Mouse (Mus musculus): ENCODE results near the gene Dhx35. TPM values are rescaled to one million over a fixed set of nuclear protein-coding genes. Genes with fewer than 3 reads are reported as not detected.

Gene Dhx35
- polyA plus RNA-seq, 1 experiment from 2014 or later = 17.7 TPM

DNA sequence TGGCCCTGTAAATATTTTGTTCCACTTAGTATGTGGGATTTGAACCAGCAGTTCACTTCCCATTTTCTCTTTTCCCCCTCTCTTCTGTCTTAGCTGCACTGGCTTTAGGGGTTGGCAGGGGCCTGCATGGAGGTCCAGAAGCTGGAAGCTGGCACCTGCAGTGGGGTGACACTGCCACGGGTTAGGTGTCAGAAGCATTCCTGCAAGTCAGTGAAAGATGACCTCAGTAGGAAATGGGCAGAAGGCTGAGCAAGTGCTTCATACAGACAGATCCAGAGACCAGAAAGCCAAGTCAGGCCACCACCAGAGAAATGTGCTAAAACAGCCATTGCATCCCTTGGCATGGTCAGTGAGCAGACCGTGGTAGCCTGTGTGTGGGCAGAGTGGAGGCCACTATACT lies 66.5 kb downstream of the Dhx35 start:
- 89% methylated on average over 2 of the region's 2 CpGs for WGBS

GRCm38 (mm10) chr2:158863341-158864125 lies 68.9 kb downstream of the Dhx35 start:
- Histone ChIP-seq H3K9me3 (replicated peaks) (no peaks in the 10 kb centered on the region), H3K4me3 (no peak overlapping the region), H3K36me3 (no peaks in the 10 kb centered on the region), H3K27me3 (ENCODE audit: low read depth, poor library complexity, severe bottlenecking) (no peaks in the 10 kb centered on the region), H3K4me1 (no peaks in the 10 kb centered on the region), H3K27ac (replicated peaks) (no peak overlapping the region)
- WGBS = 57% methylated on average over 11 of the region's 11 CpGs
- peak; percentile 61 for DNase-seq (ENCODE audit: low spot score)

More for the DNA sequence above, 66.5 kb downstream of the Dhx35 start:
- no peak overlapping the region for H3K27ac ChIP-seq (replicated peaks)
- H3K4me1 ChIP-seq = no peaks in the 10 kb centered on the region; the same call in 1 of the 2 replicates
- H3K27me3 ChIP-seq (ENCODE audit: low read depth, poor library complexity, severe bottlenecking) = no peaks in the 10 kb centered on the region
- no peak overlapping the region for H3K4me3 ChIP-seq
- no peak for DNase-seq (ENCODE audit: low spot score)
- H3K36me3 ChIP-seq = peaks cover 24% of the 10 kb centered on the region
- no peaks in the 10 kb centered on the region for H3K9me3 ChIP-seq (replicated peaks)

- H3K4me1 ChIP-seq = peaks cover under 1% of the 10 kb centered on the region; the same call in 1 of the 2 replicates
- WGBS = 81% methylated on average over 4 of the region's 4 CpGs
Measured at GRCm38 (mm10) chr2:158864126-158864458, 69.5 kb downstream of the Dhx35 start.

DNA sequence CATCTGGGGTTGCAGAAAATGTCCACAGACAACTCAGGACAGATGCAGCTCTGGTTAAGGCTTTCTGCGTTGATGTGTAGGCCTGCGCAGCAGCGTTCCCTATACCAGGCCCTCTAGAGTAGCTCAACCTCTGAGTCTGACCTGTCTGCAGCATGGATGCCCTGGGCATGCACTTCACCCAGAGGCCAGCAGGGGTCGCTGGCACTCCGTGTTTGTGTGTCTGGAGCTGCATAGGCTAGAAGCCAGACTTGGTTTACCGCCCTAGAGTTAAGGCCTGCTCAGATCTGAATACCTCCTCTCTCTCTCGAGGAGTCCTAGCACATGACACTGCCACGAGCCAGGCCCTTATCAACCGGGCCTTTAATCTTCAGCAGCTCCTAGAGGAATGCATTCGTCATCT lies 70.8 kb downstream of the Dhx35 start:
- Histone ChIP-seq H3K27me3 (ENCODE audit: low read depth, poor library complexity, severe bottlenecking) (no peaks in the 10 kb centered on the region), H3K9me3 (replicated peaks) (no peaks in the 10 kb centered on the region), H3K4me1 (peaks cover 12% of the 10 kb centered on the region), H3K36me3 (no peaks in the 10 kb centered on the region), H3K4me3 (no peak overlapping the region), H3K27ac (replicated peaks) (no peak overlapping the region)
- WGBS = 28% methylated on average over 10 of the region's 10 CpGs
- DNase-seq (ENCODE audit: low spot score) = peak; percentile 86

More at GRCm38 (mm10) chr2:158864126-158864458, 69.5 kb downstream of the Dhx35 start:
- no peaks in the 10 kb centered on the region for H3K27me3 ChIP-seq (ENCODE audit: low read depth, poor library complexity, severe bottlenecking)
- no peak overlapping the region for H3K27ac ChIP-seq (replicated peaks)
- no peak for DNase-seq (ENCODE audit: low spot score)
- H3K4me3 ChIP-seq = no peak overlapping the region
- H3K36me3 ChIP-seq = no peaks in the 10 kb centered on the region
- no peaks in the 10 kb centered on the region for H3K9me3 ChIP-seq (replicated peaks)

GRCm38 (mm10) chr2:158886571-158886970 lies 92.0 kb downstream of the Dhx35 start:
- Histone ChIP-seq H3K9me3 (replicated peaks) (no peaks in the 10 kb centered on the region), H3K36me3 (no peaks in the 10 kb centered on the region), H3K4me3 (no peak overlapping the region), H3K4me1 (0 out of 2 replicates have a peak, but pooled peaks cover 5% of the 10 kb centered on the region), H3K27me3 (ENCODE audit: low read depth, poor library complexity, severe bottlenecking) (no peaks in the 10 kb centered on the region), H3K27ac (replicated peaks) (no peak overlapping the region)
- WGBS = 58% methylated on average over 6 of the region's 6 CpGs
- peak; percentile 26 for DNase-seq (ENCODE audit: low spot score)

DNA sequence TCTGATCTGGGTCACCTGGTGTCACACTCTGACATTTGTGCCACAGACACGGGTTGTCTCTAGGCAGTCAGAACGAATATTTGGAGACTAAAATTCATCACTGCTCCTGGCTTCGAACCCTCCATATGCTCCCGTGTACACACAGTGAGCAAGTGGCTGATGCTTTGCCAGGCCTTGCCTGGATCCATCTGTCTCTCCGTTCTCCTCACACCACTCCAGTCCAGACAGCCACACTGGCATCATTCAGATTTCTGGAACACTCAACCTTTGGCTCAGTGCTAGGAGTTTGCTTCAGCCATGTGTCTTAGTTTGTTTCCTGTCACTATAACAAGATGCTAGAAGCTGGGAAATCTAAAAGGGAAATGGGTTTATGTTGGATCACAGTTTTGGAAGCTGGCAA lies 93.9 kb downstream of the Dhx35 start:
- DNase-seq (ENCODE audit: low spot score) = no peak
- no peak overlapping the region for H3K4me3 ChIP-seq
- H3K4me1 ChIP-seq = 0 out of 2 replicates have a peak, but pooled peaks cover 5% of the 10 kb centered on the region
- H3K9me3 ChIP-seq (replicated peaks) = no peaks in the 10 kb centered on the region
- H3K27ac ChIP-seq (replicated peaks) = no peak overlapping the region
- 90% methylated on average over 5 of the region's 5 CpGs for WGBS
- no peaks in the 10 kb centered on the region for H3K27me3 ChIP-seq (ENCODE audit: low read depth, poor library complexity, severe bottlenecking)
- H3K36me3 ChIP-seq = no peaks in the 10 kb centered on the region

GRCm38 (mm10) chr2:158889201-158889600 lies 94.6 kb downstream of the Dhx35 start:
- H3K27me3 ChIP-seq (ENCODE audit: low read depth, poor library complexity, severe bottlenecking) = no peaks in the 10 kb centered on the region
- DNase-seq (ENCODE audit: low spot score) = no peak
- 0 out of 2 replicates have a peak, but pooled peaks cover 5% of the 10 kb centered on the region for H3K4me1 ChIP-seq
- H3K27ac ChIP-seq (replicated peaks) = no peak overlapping the region
- no peaks in the 10 kb centered on the region for H3K36me3 ChIP-seq
- WGBS = 66% methylated on average over 11 of the region's 11 CpGs
- no peaks in the 10 kb centered on the region for H3K9me3 ChIP-seq (replicated peaks)
- no peak overlapping the region for H3K4me3 ChIP-seq

DNA sequence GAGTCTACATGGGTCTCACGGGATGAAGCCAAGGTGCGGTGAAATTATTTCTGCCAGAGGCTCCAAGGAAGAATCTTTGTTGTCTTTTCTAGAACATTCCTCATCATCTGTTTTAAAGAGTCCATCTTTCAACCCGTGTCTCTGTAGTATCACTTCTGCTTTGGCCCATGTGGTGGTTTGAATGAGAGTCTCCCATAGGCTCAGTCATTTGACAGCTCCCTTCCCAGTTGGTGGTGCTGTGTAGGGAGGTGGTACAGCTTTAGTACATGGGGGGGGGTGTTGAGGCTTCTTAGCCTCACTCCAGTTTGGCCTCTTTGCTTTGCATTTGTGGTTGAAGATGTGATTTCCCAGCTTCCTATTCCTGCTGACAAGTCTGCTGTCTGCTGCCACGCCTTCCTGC lies 96.7 kb downstream of the Dhx35 start:
- Histone ChIP-seq H3K4me1 (0 out of 2 replicates have a peak, but pooled peaks cover 5% of the 10 kb centered on the region), H3K36me3 (no peaks in the 10 kb centered on the region), H3K27ac (replicated peaks) (no peak overlapping the region), H3K9me3 (replicated peaks) (no peaks in the 10 kb centered on the region), H3K4me3 (no peak overlapping the region), H3K27me3 (ENCODE audit: low read depth, poor library complexity, severe bottlenecking) (no peaks in the 10 kb centered on the region)
- 89% methylated on average over 4 of the region's 4 CpGs for WGBS
- DNase-seq (ENCODE audit: low spot score) = no peak

- WGBS = 83% methylated on average over 16 of the region's 16 CpGs
- Histone ChIP-seq H3K36me3 (no peaks in the 10 kb centered on the region), H3K27ac (replicated peaks) (no peak overlapping the region), H3K9me3 (replicated peaks) (no peaks in the 10 kb centered on the region), H3K4me1 (0 out of 2 replicates have a peak, but pooled peaks cover 5% of the 10 kb centered on the region), H3K27me3 (ENCODE audit: low read depth, poor library complexity, severe bottlenecking) (no peaks in the 10 kb centered on the region), H3K4me3 (no peak overlapping the region)
- no peak for DNase-seq (ENCODE audit: low spot score)
Measured at GRCm38 (mm10) chr2:158893171-158893853, 98.7 kb downstream of the Dhx35 start.

DNA sequence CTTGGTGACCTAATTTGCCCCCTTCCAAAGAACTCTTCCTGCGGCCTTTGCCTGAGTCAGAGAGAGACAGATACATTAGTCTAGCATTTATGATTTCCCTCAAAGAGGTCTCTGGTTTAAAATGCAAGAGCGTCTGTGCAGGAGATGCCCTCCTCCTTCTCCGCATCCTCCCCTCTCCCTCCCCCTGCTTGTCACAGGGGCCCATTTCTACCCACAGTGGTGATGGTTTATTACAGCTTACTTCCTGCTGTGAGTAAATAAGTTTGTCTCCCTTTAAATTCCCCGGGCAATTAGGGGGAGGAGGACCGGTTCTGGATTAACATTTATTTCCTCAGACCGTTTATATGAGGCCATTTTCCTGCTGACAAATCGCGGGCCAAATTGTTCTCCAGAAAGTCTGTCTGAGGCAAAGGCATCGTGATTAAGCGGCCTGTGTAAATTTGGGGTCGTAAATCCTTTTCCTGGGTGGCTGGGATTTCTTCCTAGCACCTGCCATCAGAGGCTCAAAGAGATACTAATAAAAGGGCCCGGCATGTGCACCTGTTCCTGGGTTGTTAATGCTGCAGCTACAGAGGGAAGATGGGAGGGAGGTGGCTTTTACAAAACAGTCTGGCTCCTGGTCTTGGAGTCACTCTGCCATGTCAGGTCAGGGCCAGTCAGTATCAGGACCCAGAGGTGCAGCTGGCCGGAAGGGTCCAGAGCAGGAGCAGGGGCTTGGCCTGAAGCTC lies 104.0 kb downstream of the Dhx35 start:
- no peak for DNase-seq (ENCODE audit: low spot score)
- no peaks in the 10 kb centered on the region for H3K9me3 ChIP-seq (replicated peaks)
- H3K27me3 ChIP-seq (ENCODE audit: low read depth, poor library complexity, severe bottlenecking) = no peaks in the 10 kb centered on the region
- 0 out of 2 replicates have a peak, but pooled peaks cover 3% of the 10 kb centered on the region for H3K4me1 ChIP-seq
- no peak overlapping the region for H3K4me3 ChIP-seq
- no peaks in the 10 kb centered on the region for H3K36me3 ChIP-seq
- no peak overlapping the region for H3K27ac ChIP-seq (replicated peaks)
- WGBS = 65% methylated on average over 13 of the region's 13 CpGs

All from midbrain, embryonic 10.5 days (tissue).